Mouse (Mus musculus) CH12.LX (cell line): Measurements from ENCODE around the gene Vma21-ps. TPM values are rescaled to one million over a fixed set of nuclear protein-coding genes. Genes with fewer than 3 reads are reported as not detected.

Experiments
- DNase-seq: peaks from one replicate; pipeline ENCODE4 v3.0.0-alpha.2; 2013; ENCODE audit errors: extremely low read depth
- H3K27ac ChIP-seq: 2 replicates; pipeline ENCODE4 v1.5.1; 2012; ENCODE audit warnings: low read depth, mild to moderate bottlenecking, control low read depth, moderate library complexity; ENCODE audit not compliant: insufficient read depth
- H3K27me3 ChIP-seq: replicated peaks from 2 replicates; pipeline ENCODE3; 2012; ENCODE audit warnings: inconsistent platforms
- H3K36me3 ChIP-seq, 2 experiments: replicated peaks in 1 of 2; 2 replicates each; pipeline versions ENCODE3 to v1.6.1; 2012; ENCODE audit warnings: inconsistent platforms in 1 of 2, low read length in 1 of 2, mild to moderate bottlenecking in 1 of 2, mixed read lengths in 1 of 2, moderate library complexity in 1 of 2; ENCODE audit not compliant: control insufficient read depth in 1 of 2, insufficient read depth in 1 of 2
- H3K4me1 ChIP-seq, 2 experiments: 2 replicates each; pipeline ENCODE4 v1.6.1; 2012; ENCODE audit warnings: inconsistent platforms in 1 of 2, moderate library complexity in 1 of 2; ENCODE audit not compliant: insufficient read depth in 2 of 2, control insufficient read depth in 1 of 2
- H3K4me2 ChIP-seq: 2 replicates; pipeline ENCODE4 v1.6.1; 2012; ENCODE audit warnings: low read depth, mild to moderate bottlenecking, control low read depth; ENCODE audit not compliant: poor library complexity, insufficient read depth, severe bottlenecking
- H3K4me3 ChIP-seq, 3 experiments: fragments of 150-350 bp in 1 of 3; sonication (generic) in 1 of 3; replicated peaks in 1 of 3; 2 replicates each; pipeline versions ENCODE3 to v1.5.1; 2011 to 2012; ENCODE audit warnings: low read depth in 2 of 3, low read length in 2 of 3, mild to moderate bottlenecking in 2 of 3, moderate library complexity in 2 of 3, control low read depth in 1 of 3, improper control_type of control experiment in 1 of 3, inconsistent platforms in 1 of 3, mixed read lengths in 1 of 3; ENCODE audit not compliant: poor library complexity in 1 of 3
- H3K79me2 ChIP-seq: replicated peaks from 2 replicates; pipeline ENCODE4 v1.6.1; 2012; ENCODE audit warnings: mild to moderate bottlenecking, moderate library complexity; ENCODE audit not compliant: control insufficient read depth, poor library complexity, insufficient read depth, severe bottlenecking; ENCODE audit errors: extremely low read depth
- H3K9ac ChIP-seq: 2 replicates; pipeline ENCODE4 v1.6.1; 2012; ENCODE audit warnings: low read depth, mild to moderate bottlenecking, control low read depth, moderate library complexity; ENCODE audit not compliant: insufficient read depth
- H3K9me3 ChIP-seq: replicated peaks from 2 replicates; pipeline ENCODE3; 2012; ENCODE audit warnings: low read length, inconsistent platforms, mixed read lengths
- CHD1 ChIP-seq: IDR thresholded peaks from 2 replicates; pipeline ENCODE4 v1.6.1; 2012; ENCODE audit warnings: low read depth, low read length, improper control_type of control experiment, inconsistent platforms
- CTCF ChIP-seq, 2 experiments: IDR thresholded peaks in 1 of 2; conservative IDR thresholded peaks in 1 of 2; 2 replicates each; pipeline ENCODE4 v1.5.1; 2011 to 2012; ENCODE audit warnings: low read depth in 2 of 2, low read length in 2 of 2, improper control_type of control experiment in 1 of 2, inconsistent platforms in 1 of 2, mild to moderate bottlenecking in 1 of 2, moderate library complexity in 1 of 2
- EP300 ChIP-seq: IDR thresholded peaks from 2 replicates; pipeline ENCODE4 v1.6.1; 2011; ENCODE audit warnings: low read length, improper control_type of control experiment
- HCFC1 ChIP-seq: IDR thresholded peaks from 2 replicates; pipeline ENCODE4 v1.6.1; 2012; ENCODE audit warnings: low read depth, mild to moderate bottlenecking, inconsistent platforms, low read length, improper control_type of control experiment
- JUN ChIP-seq: IDR thresholded peaks from 2 replicates; pipeline ENCODE4 v1.6.1; 2011; ENCODE audit warnings: low read depth, mild to moderate bottlenecking, low read length, improper control_type of control experiment, moderate library complexity; ENCODE audit not compliant: insufficient read depth
- JUND ChIP-seq: conservative IDR thresholded peaks from 2 replicates; pipeline ENCODE4 v1.6.1; 2011; ENCODE audit warnings: low read depth, low read length, improper control_type of control experiment
- MAZ ChIP-seq: IDR thresholded peaks from 2 replicates; pipeline ENCODE4 v1.6.1; 2012; ENCODE audit warnings: low read depth, mild to moderate bottlenecking, inconsistent platforms, low read length, improper control_type of control experiment, moderate library complexity
- MEF2A ChIP-seq: IDR thresholded peaks from 2 replicates; pipeline ENCODE4 v1.6.1; 2014; ENCODE audit warnings: low read depth, mild to moderate bottlenecking, inconsistent platforms, low read length, improper control_type of control experiment, borderline replicate concordance
- MXI1 ChIP-seq: IDR thresholded peaks from 2 replicates; pipeline ENCODE4 v1.6.1; 2011; ENCODE audit warnings: mild to moderate bottlenecking, low read depth, low read length, improper control_type of control experiment
- NRF1 ChIP-seq: IDR thresholded peaks from 2 replicates; pipeline ENCODE4 v1.6.1; 2014; ENCODE audit warnings: low read depth, mild to moderate bottlenecking, inconsistent platforms, low read length, improper control_type of control experiment, moderate library complexity
- POLR2A ChIP-seq: IDR thresholded peaks from 2 replicates; pipeline ENCODE4 v1.6.1; 2011; ENCODE audit warnings: low read depth, mild to moderate bottlenecking, improper control_type of control experiment, low read length
- POLR2AphosphoS2 ChIP-seq: IDR thresholded peaks from 2 replicates; pipeline ENCODE4 v1.6.1; 2011; ENCODE audit warnings: low read depth, low read length, improper control_type of control experiment
- RCOR1 ChIP-seq: conservative IDR thresholded peaks from 2 replicates; pipeline ENCODE4 v1.6.1; 2012; ENCODE audit warnings: low read depth, mild to moderate bottlenecking, inconsistent platforms, low read length, improper control_type of control experiment
- TBP ChIP-seq: conservative IDR thresholded peaks from 2 replicates; pipeline ENCODE4 v1.6.1; 2011; ENCODE audit warnings: low read depth, low read length, improper control_type of control experiment
- ZC3H11A ChIP-seq: IDR thresholded peaks from 2 replicates; pipeline ENCODE4 v1.6.1; 2012; ENCODE audit warnings: low read depth, mild to moderate bottlenecking, inconsistent platforms, low read length, improper control_type of control experiment
- ZKSCAN1 ChIP-seq: IDR thresholded peaks from 2 replicates; pipeline ENCODE4 v1.6.1; 2012; ENCODE audit warnings: low read depth, inconsistent platforms, low read length, improper control_type of control experiment, borderline replicate concordance
- ZNF384 ChIP-seq: IDR thresholded peaks from 2 replicates; pipeline ENCODE4 v1.6.1; 2012; ENCODE audit warnings: low read depth, low read length, improper control_type of control experiment, inconsistent platforms
- dilution Hi-C: fragments of 300-500 bp; cut with MboI; formaldehyde crosslinking; loops from 2 replicates; pipeline ENCODE4 v1.14.3; 2020; ENCODE audit warnings: low sequenced_read_pairs; ENCODE audit not compliant: extremely low pct_unique_long_range_greater_than_20kb, extremely low pct_ligation_motif_present
- in situ Hi-C: fragments of 300-500 bp; cut with MboI; formaldehyde crosslinking; loops from 3 replicates; pipeline ENCODE4 v1.14.3; 2019; ENCODE audit warnings: low sequenced_read_pairs, low pct_ligation_motif_present, low pct_unique_long_range_greater_than_20kb, mixed read lengths
- polyA plus RNA-seq: library from polyadenylated mRNA; unstranded; fragments of >175 nt; gene quantifications from 2 replicates; pipeline ENCODE4 v1.2.1, GENCODE M21; 2012; ENCODE audit warnings: low read depth; ENCODE audit not compliant: insufficient read length
- total RNA-seq, 2 experiments: library from RNA; depleted of rRNA; stranded (reverse); fragments of 300-350 nt in 1 of 2; fragments of >200 nt in 1 of 2; gene quantifications; 2 replicates each; pipeline ENCODE4 v1.2.3; 2012 to 2014

The Vma21-ps gene
- total and polyA plus RNA-seq, 3 experiments = 1.2 TPM; not detected in 2

GRCm38 (mm10) chr4:52519301-52519700 lies 22.3 kb upstream of the Vma21-ps start:
- no peak for TF ChIP-seq POLR2A
- no peak for TF ChIP-seq ZC3H11A
- no peak for TF ChIP-seq MXI1
- no peak for TF ChIP-seq MAZ
- no peak for TF ChIP-seq NRF1
- TF ChIP-seq HCFC1 = no peak
- no peak for TF ChIP-seq CTCF (conservative IDR thresholded peaks at IDR 0.05 in 1 of 2, IDR thresholded peaks at IDR 0.05 in 1 of 2; ENCODE audit: low read depth in 2 of 2, low read length in 2 of 2)
- no peak overlapping the region for H3K4me2 ChIP-seq
- no peak overlapping the region for H3K27ac ChIP-seq
- no peaks in the 10 kb centered on the region for H3K27me3 ChIP-seq
- in situ Hi-C loops = no loop called here
- DNase-seq = no peak
- H3K9ac ChIP-seq = no peak overlapping the region
- no peaks in the 10 kb centered on the region for H3K4me1 ChIP-seq
- H3K36me3 ChIP-seq = no peaks in the 10 kb centered on the region
- dilution Hi-C loops = no loop called here
- H3K79me2 ChIP-seq = no peaks in the 10 kb centered on the region
- no peak overlapping the region for H3K4me3 ChIP-seq
- H3K9me3 ChIP-seq = no peaks in the 10 kb centered on the region

GRCm38 (mm10) chr4:52517580-52517979 lies 20.5 kb upstream of the Vma21-ps start:
- Histone ChIP-seq H3K9ac (no peak overlapping the region), H3K36me3 (no peaks in the 10 kb centered on the region), H3K9me3 (no peaks in the 10 kb centered on the region), H3K4me3 (no peak overlapping the region), H3K4me2 (no peak overlapping the region)
- in situ Hi-C loops = no loop called here
- TF ChIP-seq POLR2AphosphoS2 (no peak), JUN (no peak), EP300 (no peak), ZKSCAN1 (no peak), TBP (no peak), ZNF384 (no peak), RCOR1 (no peak), ZC3H11A (no peak), MAZ (no peak), MEF2A (no peak), CHD1 (no peak), JUND (no peak)
- TF ChIP-seq, all 38 proteins: peak for 0
- Histone ChIP-seq H3K27me3 (no peaks in the 10 kb centered on the region), H3K4me1 (no peaks in the 10 kb centered on the region), H3K27ac (no peak overlapping the region), H3K79me2 (no peaks in the 10 kb centered on the region)
- no peak for DNase-seq
- dilution Hi-C loops = no loop called here
